Mouse (Mus musculus): Measurements from ENCODE around the gene Sf3b1. TPM values are rescaled to one million over a fixed set of nuclear protein-coding genes. Genes with fewer than 3 reads are reported as not detected.
A peak's percentile ranks its signal among the peaks of the same experiment; 100 is the strongest.
"Not testable (repeated sequence)": the region's sequence is repeated elsewhere in the genome, so short reads cannot be mapped to it uniquely, and the experiment has no call there.

Gene Sf3b1
- polyA plus RNA-seq (2016; fragmentation: Nextera tagmentation; extraction: Ambion mirVana) = 206 and 272 TPM in 2 replicates

- WGBS = 2% methylated on average over 46 of the region's 46 CpGs
- Histone ChIP-seq H3K9me3 (no peaks in the 10 kb centered on the region), H3K4me1 (replicated peaks) (peaks cover 11% of the 10 kb centered on the region), H3K4me3 (peak within 1 kb of the TSS; percentile 93), H3K27me3 (ENCODE audit: insufficient read depth, poor library complexity, severe bottlenecking) (no peaks in the 10 kb centered on the region), H3K27ac (peak within 1 kb of the TSS; percentile 99), H3K36me3 (peaks cover 28% of the 10 kb centered on the region)
- peak; percentile 97 for DNase-seq (ENCODE audit: low spot score)
These were observed at the start of gene Sf3b1 for GRCm38 (mm10) chr1:55027253-55027801. TSS of gene Sf3b1 (minus strand) at chr1:55027481.

GRCm38 (mm10) chr1:55076395-55076743 lies 49.1 kb upstream of the Sf3b1 start:
- H3K36me3 ChIP-seq = peaks cover 73% of the 10 kb centered on the region

GRCm38 (mm10) chr1:55075652-55076394 lies 48.5 kb upstream of the Sf3b1 start:
- Histone ChIP-seq H3K27me3 (ENCODE audit: insufficient read depth, poor library complexity, severe bottlenecking) (no peaks in the 10 kb centered on the region), H3K27ac (no peak overlapping the region), H3K9me3 (no peaks in the 10 kb centered on the region), H3K4me3 (no peak overlapping the region), H3K4me1 (replicated peaks) (no peaks in the 10 kb centered on the region), H3K36me3 (peaks cover 73% of the 10 kb centered on the region)
- DNase-seq (ENCODE audit: low spot score) = no peak
- 76% methylated on average over 5 of the region's 5 CpGs for WGBS

More at GRCm38 (mm10) chr1:55076395-55076743, 49.1 kb upstream of the Sf3b1 start:
- Histone ChIP-seq H3K27ac (no peak overlapping the region), H3K27me3 (ENCODE audit: insufficient read depth, poor library complexity, severe bottlenecking) (no peaks in the 10 kb centered on the region), H3K9me3 (no peaks in the 10 kb centered on the region), H3K4me1 (replicated peaks) (no peaks in the 10 kb centered on the region), H3K4me3 (no peak overlapping the region)
- no peak for DNase-seq (ENCODE audit: low spot score)

- Histone ChIP-seq H3K27ac (no peak overlapping the region), H3K27me3 (ENCODE audit: insufficient read depth, poor library complexity, severe bottlenecking) (no peaks in the 10 kb centered on the region), H3K9me3 (no peaks in the 10 kb centered on the region), H3K4me1 (replicated peaks) (no peaks in the 10 kb centered on the region), H3K36me3 (peaks cover 72% of the 10 kb centered on the region), H3K4me3 (no peak overlapping the region)
- WGBS = 69% methylated on average over 2 of the region's 2 CpGs
- no peak for DNase-seq (ENCODE audit: low spot score)
These were observed 47.5 kb upstream of the Sf3b1 start for GRCm38 (mm10) chr1:55074757-55075156.

- not testable (repeated sequence) for H3K27ac ChIP-seq; H3K9me3 ChIP-seq; H3K4me1 ChIP-seq (replicated peaks); H3K27me3 ChIP-seq (ENCODE audit: insufficient read depth, poor library complexity, severe bottlenecking); DNase-seq (ENCODE audit: low spot score); H3K4me3 ChIP-seq
- peaks cover 71% of the 10 kb centered on the region for H3K36me3 ChIP-seq
These were observed 45.0 kb upstream of the Sf3b1 start for GRCm38 (mm10) chr1:55072328-55072727.

- H3K27me3 ChIP-seq (ENCODE audit: insufficient read depth, poor library complexity, severe bottlenecking) = no peaks in the 10 kb centered on the region
- H3K27ac ChIP-seq = no peak overlapping the region
- H3K4me3 ChIP-seq = no peak overlapping the region
- 90% methylated on average over 4 of the region's 4 CpGs for WGBS
- peaks cover 54% of the 10 kb centered on the region for H3K36me3 ChIP-seq
- no peaks in the 10 kb centered on the region for H3K9me3 ChIP-seq
- H3K4me1 ChIP-seq (replicated peaks) = no peaks in the 10 kb centered on the region
- no peak for DNase-seq (ENCODE audit: low spot score)
These were observed 34.5 kb upstream of the Sf3b1 start for GRCm38 (mm10) chr1:55061772-55062171.

GRCm38 (mm10) chr1:55061099-55061498 lies 33.8 kb upstream of the Sf3b1 start:
- H3K4me3 ChIP-seq = no peak overlapping the region
- WGBS = 94% methylated on average over 5 of the region's 5 CpGs
- no peaks in the 10 kb centered on the region for H3K27me3 ChIP-seq (ENCODE audit: insufficient read depth, poor library complexity, severe bottlenecking)

GRCm38 (mm10) chr1:55058383-55058782 lies 31.1 kb upstream of the Sf3b1 start:
- WGBS = 81% methylated on average over 2 of the region's 3 CpGs
- H3K4me3 ChIP-seq; H3K27ac ChIP-seq; H3K9me3 ChIP-seq; DNase-seq (ENCODE audit: low spot score); H3K27me3 ChIP-seq (ENCODE audit: insufficient read depth, poor library complexity, severe bottlenecking); H3K4me1 ChIP-seq (replicated peaks): not testable (repeated sequence)
- peaks cover 37% of the 10 kb centered on the region for H3K36me3 ChIP-seq

More at GRCm38 (mm10) chr1:55061099-55061498, 33.8 kb upstream of the Sf3b1 start:
- no peaks in the 10 kb centered on the region for H3K4me1 ChIP-seq (replicated peaks)
- H3K36me3 ChIP-seq = peaks cover 54% of the 10 kb centered on the region
- H3K9me3 ChIP-seq = no peaks in the 10 kb centered on the region
- no peak for DNase-seq (ENCODE audit: low spot score)
- H3K27ac ChIP-seq = no peak overlapping the region

GRCm38 (mm10) chr1:55055322-55056115 lies 28.2 kb upstream of the Sf3b1 start:
- Histone ChIP-seq H3K9me3 (no peaks in the 10 kb centered on the region), H3K4me1 (replicated peaks) (peaks cover 19% of the 10 kb centered on the region), H3K27me3 (ENCODE audit: insufficient read depth, poor library complexity, severe bottlenecking) (peaks cover 5% of the 10 kb centered on the region; the same call in 1 of the 2 replicates), H3K36me3 (peaks cover 21% of the 10 kb centered on the region), H3K4me3 (no peak overlapping the region), H3K27ac (no peak overlapping the region)
- WGBS = 82% methylated on average over 5 of the region's 5 CpGs
- DNase-seq (ENCODE audit: low spot score) = no peak

- WGBS = 81% methylated on average over 4 of the region's 4 CpGs
- Histone ChIP-seq H3K36me3 (peaks cover 20% of the 10 kb centered on the region), H3K9me3 (no peaks in the 10 kb centered on the region), H3K4me3 (peak overlapping the region; percentile 87), H3K27ac (no peak overlapping the region), H3K4me1 (replicated peaks) (peaks cover 19% of the 10 kb centered on the region), H3K27me3 (ENCODE audit: insufficient read depth, poor library complexity, severe bottlenecking) (peaks cover 5% of the 10 kb centered on the region; the same call in 1 of the 2 replicates)
- DNase-seq (ENCODE audit: low spot score) = no peak
These were observed 26.3 kb upstream of the Sf3b1 start for GRCm38 (mm10) chr1:55053596-55053995.

GRCm38 (mm10) chr1:55053005-55053404 lies 25.7 kb upstream of the Sf3b1 start:
- WGBS = under 1% methylated on average over 42 of the region's 42 CpGs
- Histone ChIP-seq H3K4me1 (replicated peaks) (peaks cover 19% of the 10 kb centered on the region), H3K9me3 (no peaks in the 10 kb centered on the region), H3K36me3 (peaks cover 20% of the 10 kb centered on the region), H3K27me3 (ENCODE audit: insufficient read depth, poor library complexity, severe bottlenecking) (peaks cover 5% of the 10 kb centered on the region; the same call in 1 of the 2 replicates), H3K4me3 (peak overlapping the region; percentile 87), H3K27ac (peak overlapping the region; percentile 91)
- no peak for DNase-seq (ENCODE audit: low spot score)

- peaks cover 20% of the 10 kb centered on the region for H3K36me3 ChIP-seq
- peaks cover 5% of the 10 kb centered on the region; the same call in 1 of the 2 replicates for H3K27me3 ChIP-seq (ENCODE audit: insufficient read depth, poor library complexity, severe bottlenecking)
- peaks cover 19% of the 10 kb centered on the region for H3K4me1 ChIP-seq (replicated peaks)
- H3K9me3 ChIP-seq = no peaks in the 10 kb centered on the region
- WGBS = under 1% methylated on average over 46 of the region's 46 CpGs
- DNase-seq (ENCODE audit: low spot score) = peak; percentile 99
- peak within 1 kb of the TSS; percentile 91 for H3K27ac ChIP-seq
- H3K4me3 ChIP-seq = peak within 1 kb of the TSS; percentile 87
These were observed 25.2 kb upstream of the Sf3b1 start, which contains the start of gene Coq10b for GRCm38 (mm10) chr1:55052355-55052953. TSS of gene Coq10b (plus strand) at chr1:55052770.

Data from hindbrain, embryonic 10.5 days (tissue).